Mouse (Mus musculus): Measurements from ENCODE around the gene Foxf1. TPM values are rescaled to one million over a fixed set of nuclear protein-coding genes. Genes with fewer than 3 reads are reported as not detected.

Gene Foxf1
- polyA plus RNA-seq, 1 experiment from 2014 or later, result 126 TPM

- Histone ChIP-seq H3K4me2 (replicated peaks) (no peak overlapping the region), H3K27me3 (replicated peaks) (peaks cover 37% of the 10 kb centered on the region), H3K4me3 (replicated peaks) (no peak overlapping the region), H3K36me3 (peaks cover 7% of the 10 kb centered on the region), H3K9me3 (no peaks in the 10 kb centered on the region), H3K4me1 (replicated peaks) (peaks cover 15% of the 10 kb centered on the region), H3K9ac (no peak overlapping the region), H3K27ac (no peak overlapping the region)
- ATAC-seq, result no peak
- 63% methylated on average over 6 of the region's 6 CpGs for WGBS
Measured at GRCm38 (mm10) chr8:121093496-121093895, 9.3 kb downstream of the Foxf1 start.

- H3K9me3 ChIP-seq, result no peaks in the 10 kb centered on the region
- H3K27me3 ChIP-seq (replicated peaks), result no peaks in the 10 kb centered on the region
- peak; percentile 5; the same call in 1 of the 2 replicates for ATAC-seq
- no peak overlapping the region for H3K27ac ChIP-seq
- H3K9ac ChIP-seq, result no peak overlapping the region
- peaks cover 15% of the 10 kb centered on the region for H3K4me1 ChIP-seq (replicated peaks)
- H3K36me3 ChIP-seq, result peaks cover 40% of the 10 kb centered on the region
- 51% methylated on average over 17 of the region's 17 CpGs for WGBS
- no peak overlapping the region for H3K4me2 ChIP-seq (replicated peaks)
- no peak overlapping the region for H3K4me3 ChIP-seq (replicated peaks)
Measured at GRCm38 (mm10) chr8:121104049-121104818, 20.0 kb downstream of the Foxf1 start.

- peak within 1 kb of the TSS; percentile 90 for H3K4me3 ChIP-seq (replicated peaks)
- peaks cover 15% of the 10 kb centered on the region for H3K4me1 ChIP-seq (replicated peaks)
- H3K4me2 ChIP-seq (replicated peaks), result peak within 1 kb of the TSS; percentile 85
- peak within 1 kb of the TSS; percentile 77 for H3K27ac ChIP-seq
- under 1% methylated on average over 75 of the region's 75 CpGs for WGBS
- peak; percentile 95 for ATAC-seq
- no peaks in the 10 kb centered on the region; the same call in 1 of the 2 replicates for H3K27me3 ChIP-seq (replicated peaks)
- peaks cover 14% of the 10 kb centered on the region for H3K36me3 ChIP-seq
- peak within 1 kb of the TSS; percentile 87 for H3K9ac ChIP-seq
- H3K9me3 ChIP-seq, result no peaks in the 10 kb centered on the region
Measured at GRCm38 (mm10) chr8:121107668-121108656, 23.8 kb downstream of the Foxf1 start, which contains the start of gene Mthfsd. TSS of gene Mthfsd (minus strand) at chr8:121108392.

GRCm38 (mm10) chr8:121108657-121109056 lies 24.5 kb downstream of the Foxf1 start:
- Histone ChIP-seq H3K4me3 (replicated peaks) (peak overlapping the region; percentile 90), H3K36me3 (peaks cover 9% of the 10 kb centered on the region), H3K4me1 (replicated peaks) (peaks cover 15% of the 10 kb centered on the region), H3K9me3 (no peaks in the 10 kb centered on the region), H3K4me2 (replicated peaks) (peak overlapping the region; percentile 85), H3K9ac (peak overlapping the region; percentile 87), H3K27ac (no peak overlapping the region), H3K27me3 (replicated peaks) (peaks cover 3% of the 10 kb centered on the region)
- 11% methylated on average over 5 of the region's 5 CpGs for WGBS
- no peak for ATAC-seq

GRCm38 (mm10) chr8:121111145-121111907 lies 27.1 kb downstream of the Foxf1 start:
- Histone ChIP-seq H3K27me3 (replicated peaks) (peaks cover 27% of the 10 kb centered on the region), H3K4me2 (replicated peaks) (no peak overlapping the region), H3K4me3 (replicated peaks) (no peak overlapping the region), H3K4me1 (replicated peaks) (peaks cover 16% of the 10 kb centered on the region), H3K9ac (no peak overlapping the region), H3K27ac (no peak overlapping the region), H3K9me3 (no peaks in the 10 kb centered on the region), H3K36me3 (0 out of 2 replicates have a peak, but pooled peaks cover 2% of the 10 kb centered on the region)
- no peak for ATAC-seq
- 30% methylated on average over 7 of the region's 7 CpGs for WGBS

GRCm38 (mm10) chr8:121113261-121113660 lies 29.1 kb downstream of the Foxf1 start:
- Histone ChIP-seq H3K27me3 (replicated peaks) (peaks cover 46% of the 10 kb centered on the region), H3K4me1 (replicated peaks) (peaks cover 15% of the 10 kb centered on the region), H3K9me3 (no peaks in the 10 kb centered on the region), H3K9ac (no peak overlapping the region), H3K27ac (no peak overlapping the region), H3K4me2 (replicated peaks) (peak overlapping the region; percentile 7; the same call in 1 of the 2 replicates), H3K4me3 (replicated peaks) (no peak overlapping the region), H3K36me3 (no peaks in the 10 kb centered on the region)
- peak; percentile 64 for ATAC-seq
- WGBS, result 1% methylated on average over 21 of the region's 21 CpGs

- peaks cover 63% of the 10 kb centered on the region for H3K27me3 ChIP-seq (replicated peaks)
- no peak for ATAC-seq
Measured at GRCm38 (mm10) chr8:121115136-121115535, 30.9 kb downstream of the Foxf1 start.

GRCm38 (mm10) chr8:121115948-121116347 lies 31.8 kb downstream of the Foxf1 start, which contains the start of gene Foxc2:
TSS of gene Foxc2 (plus strand) at chr8:121116171.
- H3K27ac ChIP-seq, result 0 out of 2 replicates have a peak within 1 kb of the TSS, but pooled peaks have one; percentile 2
- peak; percentile 68 for ATAC-seq
- under 1% methylated on average over 25 of the region's 25 CpGs for WGBS
- H3K9ac ChIP-seq, result peak within 1 kb of the TSS; percentile 22
- peak within 1 kb of the TSS; percentile 45 for H3K4me3 ChIP-seq (replicated peaks)
- no peaks in the 10 kb centered on the region; the same call in 1 of the 2 replicates for H3K9me3 ChIP-seq
- H3K4me2 ChIP-seq (replicated peaks), result peak within 1 kb of the TSS; percentile 89
- H3K4me1 ChIP-seq (replicated peaks), result peaks cover 15% of the 10 kb centered on the region
- no peaks in the 10 kb centered on the region for H3K36me3 ChIP-seq
- H3K27me3 ChIP-seq (replicated peaks), result peaks cover 71% of the 10 kb centered on the region

More at GRCm38 (mm10) chr8:121115136-121115535, 30.9 kb downstream of the Foxf1 start:
- peaks cover 15% of the 10 kb centered on the region for H3K4me1 ChIP-seq (replicated peaks)
- H3K9me3 ChIP-seq, result no peaks in the 10 kb centered on the region; the same call in 1 of the 2 replicates
- H3K36me3 ChIP-seq, result no peaks in the 10 kb centered on the region
- H3K4me2 ChIP-seq (replicated peaks), result no peak overlapping the region
- no peak overlapping the region for H3K4me3 ChIP-seq (replicated peaks)
- 2% methylated on average over 25 of the region's 25 CpGs for WGBS
- H3K9ac ChIP-seq, result no peak overlapping the region
- no peak overlapping the region for H3K27ac ChIP-seq

GRCm38 (mm10) chr8:121116591-121117185 lies 32.5 kb downstream of the Foxf1 start:
- 1% methylated on average over 55 of the region's 55 CpGs for WGBS
- Histone ChIP-seq H3K4me1 (replicated peaks) (peaks cover 15% of the 10 kb centered on the region), H3K27ac (0 out of 2 replicates have a peak overlapping the region, but pooled peaks have one; percentile 2), H3K36me3 (no peaks in the 10 kb centered on the region), H3K4me3 (replicated peaks) (peak overlapping the region; percentile 45), H3K9me3 (no peaks in the 10 kb centered on the region; the same call in 1 of the 2 replicates), H3K4me2 (replicated peaks) (peak overlapping the region; percentile 89), H3K9ac (peak overlapping the region; percentile 22), H3K27me3 (replicated peaks) (peaks cover 78% of the 10 kb centered on the region)
- ATAC-seq, result peak; percentile 56

- H3K27ac ChIP-seq, result no peak overlapping the region
- peak overlapping the region; percentile 89 for H3K4me2 ChIP-seq (replicated peaks)
- no peaks in the 10 kb centered on the region; the same call in 1 of the 2 replicates for H3K9me3 ChIP-seq
- under 1% methylated on average over 61 of the region's 62 CpGs for WGBS
- H3K4me3 ChIP-seq (replicated peaks), result peak overlapping the region; percentile 45
- H3K36me3 ChIP-seq, result no peaks in the 10 kb centered on the region
- H3K4me1 ChIP-seq (replicated peaks), result peaks cover 15% of the 10 kb centered on the region
- no peak overlapping the region for H3K9ac ChIP-seq
- ATAC-seq, result no peak
- H3K27me3 ChIP-seq (replicated peaks), result peaks cover 84% of the 10 kb centered on the region
Measured at GRCm38 (mm10) chr8:121117186-121117651, 33.0 kb downstream of the Foxf1 start.

- ATAC-seq, result no peak
- H3K27me3 ChIP-seq (replicated peaks), result peaks cover 90% of the 10 kb centered on the region
- H3K4me3 ChIP-seq (replicated peaks), result peak overlapping the region; percentile 45
- no peak overlapping the region for H3K27ac ChIP-seq
- H3K9ac ChIP-seq, result no peak overlapping the region
- H3K4me2 ChIP-seq (replicated peaks), result peak overlapping the region; percentile 89
- WGBS, result 1% methylated on average over 28 of the region's 28 CpGs
- H3K36me3 ChIP-seq, result no peaks in the 10 kb centered on the region
- peaks cover 15% of the 10 kb centered on the region for H3K4me1 ChIP-seq (replicated peaks)
- H3K9me3 ChIP-seq, result no peaks in the 10 kb centered on the region; the same call in 1 of the 2 replicates
Measured at GRCm38 (mm10) chr8:121117906-121118305, 33.7 kb downstream of the Foxf1 start.
